Mouse (Mus musculus): Measurements from ENCODE around the gene Hmgb2. TPM values are rescaled to one million over a fixed set of nuclear protein-coding genes. Genes with fewer than 3 reads are reported as not detected.
A peak's percentile ranks its signal among the peaks of the same experiment; 100 is the strongest.
"Not testable (repeated sequence)": the region's sequence is repeated elsewhere in the genome, so short reads cannot be mapped to it uniquely, and the experiment has no call there.

Hmgb2 gene
- polyA plus RNA-seq, 1 experiment: 46.5 TPM

- peaks cover 12% of the 10 kb centered on the region for H3K36me3 ChIP-seq (ENCODE audit: control insufficient read depth)
- H3K4me1 ChIP-seq (ENCODE audit: control insufficient read depth): peaks cover 38% of the 10 kb centered on the region
- no peak overlapping the region for H3K4me3 ChIP-seq (replicated peaks)
- TF ChIP-seq GATA1 (IDR thresholded peaks at IDR 0.05; ENCODE audit: low read length) (no peak), TAL1 (IDR thresholded peaks at IDR 0.05; ENCODE audit: low read length) (no peak)
- H3K9me3 ChIP-seq (ENCODE audit: control insufficient read depth, low read length): no peaks in the 10 kb centered on the region
- no peaks in the 10 kb centered on the region for H3K27me3 ChIP-seq (ENCODE audit: control insufficient read depth)
Observed at GRCm38 (mm10) chr8:57503641-57504040, 8.1 kb upstream of the Hmgb2 start.

- peak overlapping the region; percentile 21 for H3K4me3 ChIP-seq (replicated peaks)
- not testable (repeated sequence) for H3K27me3 ChIP-seq (ENCODE audit: control insufficient read depth); H3K9me3 ChIP-seq (ENCODE audit: control insufficient read depth, low read length)
- H3K4me1 ChIP-seq (ENCODE audit: control insufficient read depth): peaks cover 53% of the 10 kb centered on the region
- peaks cover 24% of the 10 kb centered on the region for H3K36me3 ChIP-seq (ENCODE audit: control insufficient read depth)
Observed at GRCm38 (mm10) chr8:57505500-57505899, 6.2 kb upstream of the Hmgb2 start.

GRCm38 (mm10) chr8:57507556-57508063 is 4.1 kb upstream of the Hmgb2 start:
- peaks cover 56% of the 10 kb centered on the region for H3K4me1 ChIP-seq (ENCODE audit: control insufficient read depth)
- H3K9me3 ChIP-seq (ENCODE audit: control insufficient read depth, low read length): no peaks in the 10 kb centered on the region
- no peak for TF ChIP-seq TAL1 (IDR thresholded peaks at IDR 0.05; ENCODE audit: low read length)
- TF ChIP-seq GATA1 (IDR thresholded peaks at IDR 0.05; ENCODE audit: low read length): no peak
- peak overlapping the region; percentile 49 for H3K4me3 ChIP-seq (replicated peaks)
- peaks cover 27% of the 10 kb centered on the region for H3K36me3 ChIP-seq (ENCODE audit: control insufficient read depth)
- no peaks in the 10 kb centered on the region for H3K27me3 ChIP-seq (ENCODE audit: control insufficient read depth)

GRCm38 (mm10) chr8:57508657-57509056 is 3.0 kb upstream of the Hmgb2 start:
- Histone ChIP-seq H3K27me3 (ENCODE audit: control insufficient read depth) (no peaks in the 10 kb centered on the region), H3K9me3 (ENCODE audit: control insufficient read depth, low read length) (no peaks in the 10 kb centered on the region), H3K36me3 (ENCODE audit: control insufficient read depth) (peaks cover 38% of the 10 kb centered on the region), H3K4me3 (replicated peaks) (no peak overlapping the region), H3K4me1 (ENCODE audit: control insufficient read depth) (peaks cover 57% of the 10 kb centered on the region)
- TF ChIP-seq TAL1 (IDR thresholded peaks at IDR 0.05; ENCODE audit: low read length) (no peak), GATA1 (IDR thresholded peaks at IDR 0.05; ENCODE audit: low read length) (no peak)

- TF ChIP-seq GATA1 (IDR thresholded peaks at IDR 0.05; ENCODE audit: low read length) (no peak), TAL1 (IDR thresholded peaks at IDR 0.05; ENCODE audit: low read length) (no peak)
- H3K9me3 ChIP-seq (ENCODE audit: control insufficient read depth, low read length): no peaks in the 10 kb centered on the region
- no peaks in the 10 kb centered on the region for H3K27me3 ChIP-seq (ENCODE audit: control insufficient read depth)
- peaks cover 56% of the 10 kb centered on the region for H3K4me1 ChIP-seq (ENCODE audit: control insufficient read depth)
- H3K4me3 ChIP-seq (replicated peaks): peak overlapping the region; percentile 94
- peaks cover 57% of the 10 kb centered on the region for H3K36me3 ChIP-seq (ENCODE audit: control insufficient read depth)
Observed at GRCm38 (mm10) chr8:57510791-57511315, 854 bp upstream of the Hmgb2 start.

- TF ChIP-seq TAL1 (IDR thresholded peaks at IDR 0.05; ENCODE audit: low read length): no peak
- TF ChIP-seq GATA1 (IDR thresholded peaks at IDR 0.05; ENCODE audit: low read length): no peak
- Histone ChIP-seq H3K27me3 (ENCODE audit: control insufficient read depth) (no peaks in the 10 kb centered on the region), H3K36me3 (ENCODE audit: control insufficient read depth) (peaks cover 69% of the 10 kb centered on the region), H3K4me1 (ENCODE audit: control insufficient read depth) (peaks cover 48% of the 10 kb centered on the region), H3K9me3 (ENCODE audit: control insufficient read depth, low read length) (no peaks in the 10 kb centered on the region), H3K4me3 (replicated peaks) (peak overlapping the region; percentile 94)
Observed at GRCm38 (mm10) chr8:57512141-57513056, 692 bp downstream of the Hmgb2 start.

- peak overlapping the region; percentile 94 for H3K4me3 ChIP-seq (replicated peaks)
- not testable (repeated sequence) for H3K27me3 ChIP-seq (ENCODE audit: control insufficient read depth); H3K9me3 ChIP-seq (ENCODE audit: control insufficient read depth, low read length)
- peaks cover 44% of the 10 kb centered on the region for H3K4me1 ChIP-seq (ENCODE audit: control insufficient read depth)
- peak; percentile 29; the same call in 1 of the 3 replicates for TF ChIP-seq TAL1 (IDR thresholded peaks at IDR 0.05; ENCODE audit: low read length)
- H3K36me3 ChIP-seq (ENCODE audit: control insufficient read depth): peaks cover 69% of the 10 kb centered on the region
Observed at GRCm38 (mm10) chr8:57513178-57513661, 1.5 kb downstream of the Hmgb2 start.

GRCm38 (mm10) chr8:57516685-57517084 is 5.0 kb downstream of the Hmgb2 start:
- H3K4me3 ChIP-seq (replicated peaks); H3K27me3 ChIP-seq (ENCODE audit: control insufficient read depth); H3K9me3 ChIP-seq (ENCODE audit: control insufficient read depth, low read length): not testable (repeated sequence)
- peaks cover 46% of the 10 kb centered on the region for H3K4me1 ChIP-seq (ENCODE audit: control insufficient read depth)
- peaks cover 85% of the 10 kb centered on the region for H3K36me3 ChIP-seq (ENCODE audit: control insufficient read depth)

- Histone ChIP-seq H3K9me3 (ENCODE audit: control insufficient read depth, low read length) (no peaks in the 10 kb centered on the region), H3K36me3 (ENCODE audit: control insufficient read depth) (peaks cover 90% of the 10 kb centered on the region), H3K4me1 (ENCODE audit: control insufficient read depth) (peaks cover 49% of the 10 kb centered on the region), H3K4me3 (replicated peaks) (no peak overlapping the region), H3K27me3 (ENCODE audit: control insufficient read depth) (no peaks in the 10 kb centered on the region)
- no peak for TF ChIP-seq GATA1 (IDR thresholded peaks at IDR 0.05; ENCODE audit: low read length)
- TF ChIP-seq TAL1 (IDR thresholded peaks at IDR 0.05; ENCODE audit: low read length): no peak
Observed at GRCm38 (mm10) chr8:57517723-57518122, 6.0 kb downstream of the Hmgb2 start.

Measured in erythroblast, embryonic 14.5 days (primary cell).